Mouse (Mus musculus) frontal cortex, postnatal 14 days (tissue): ENCODE data around the gene Arhgap22.
A peak's percentile ranks its signal among the peaks of the same experiment; 100 is the strongest.

Source experiments
- DNase-seq, 2 experiments: peaks; one replicate each; pipeline ENCODE4 v3.0.0; 2022; ENCODE audit warnings: low spot score in 2 of 2

Arhgap22 gene

DNA sequence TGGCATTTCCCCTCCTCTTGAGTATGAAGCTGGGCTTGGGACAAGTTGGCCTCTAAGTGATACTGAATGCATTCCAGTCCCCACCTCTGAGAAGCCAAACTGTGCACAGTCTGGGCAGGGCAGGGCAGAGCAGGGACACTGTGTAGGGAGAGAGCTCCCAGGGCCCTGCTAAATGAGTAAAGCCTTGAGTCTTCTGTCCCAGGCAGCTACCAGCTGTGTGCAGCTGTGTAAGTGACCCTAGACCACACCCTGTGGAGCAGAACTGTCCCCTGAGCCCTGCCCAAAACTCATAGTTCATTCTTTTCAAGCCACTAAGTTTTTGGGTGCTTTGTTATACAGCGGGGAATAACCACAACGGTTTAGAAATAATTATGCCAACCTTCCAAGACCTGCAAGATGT lies 67.1 kb downstream of the Arhgap22 start:
- no peak for DNase-seq

DNA sequence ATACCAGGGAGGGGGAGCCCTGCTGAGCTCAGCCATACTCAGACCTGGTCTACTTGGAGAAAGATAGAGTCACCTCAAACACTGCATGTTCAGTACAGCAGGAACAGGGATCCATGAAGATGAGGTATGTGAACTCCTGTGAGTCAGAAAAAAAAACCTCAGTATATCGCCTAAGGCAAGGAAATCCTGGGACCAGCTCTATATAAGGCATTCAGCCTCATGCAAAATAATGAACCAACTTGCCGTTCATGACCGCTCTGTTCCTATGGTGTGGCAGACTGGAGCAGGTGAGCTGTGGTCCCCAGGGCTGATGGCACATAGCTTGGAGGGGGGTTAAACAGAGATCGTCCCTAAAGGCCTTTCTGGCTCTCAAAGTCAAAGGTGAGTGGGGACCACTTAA lies 68.6 kb downstream of the Arhgap22 start:
- DNase-seq = no peak

DNA sequence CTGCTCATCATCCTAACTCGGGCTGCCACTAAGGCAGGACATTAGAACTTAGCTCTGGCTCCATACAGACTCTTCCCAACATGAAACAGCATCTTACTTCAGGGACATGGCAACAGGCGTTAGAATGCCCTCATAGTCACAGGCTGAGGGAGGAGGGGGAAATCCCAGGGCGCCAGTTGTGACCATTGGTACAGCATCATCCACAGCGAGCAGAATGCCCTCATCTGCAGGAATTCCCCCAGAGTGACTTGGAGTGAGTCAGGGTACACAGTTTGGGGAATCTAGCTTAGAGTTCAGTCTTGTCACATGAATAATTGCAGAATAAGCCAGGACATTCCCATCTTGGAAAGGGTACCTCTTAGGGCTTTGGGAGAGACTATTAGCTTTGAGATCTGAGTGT lies 74.1 kb downstream of the Arhgap22 start:
- DNase-seq = no peak

DNA sequence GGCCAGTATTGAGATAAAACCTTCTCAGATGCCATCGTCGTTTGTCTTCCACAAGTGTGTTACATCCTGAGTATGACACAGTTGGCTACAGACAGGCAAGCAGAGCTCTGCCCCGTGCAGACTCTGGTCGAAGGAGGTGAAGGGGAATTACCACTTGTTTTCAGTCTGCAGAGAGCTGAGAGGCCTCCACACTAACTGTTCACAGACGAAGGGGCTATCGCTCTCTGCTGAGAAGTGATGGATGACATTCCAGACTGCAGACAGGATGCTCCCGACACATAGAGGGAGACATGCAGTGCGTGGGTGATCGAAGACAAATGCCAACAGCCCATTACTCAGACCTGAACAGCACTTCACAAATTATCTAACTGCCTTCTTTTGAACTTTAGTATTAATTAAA lies 76.2 kb downstream of the Arhgap22 start:
- DNase-seq = no peak

GRCm38 (mm10) chr14:33294488-33294887 lies 80.7 kb downstream of the Arhgap22 start:
- no peak for DNase-seq

- peak; percentile 55 to 64 for DNase-seq
Measured at GRCm38 (mm10) chr14:33296698-33297341, 83.0 kb downstream of the Arhgap22 start.

DNA sequence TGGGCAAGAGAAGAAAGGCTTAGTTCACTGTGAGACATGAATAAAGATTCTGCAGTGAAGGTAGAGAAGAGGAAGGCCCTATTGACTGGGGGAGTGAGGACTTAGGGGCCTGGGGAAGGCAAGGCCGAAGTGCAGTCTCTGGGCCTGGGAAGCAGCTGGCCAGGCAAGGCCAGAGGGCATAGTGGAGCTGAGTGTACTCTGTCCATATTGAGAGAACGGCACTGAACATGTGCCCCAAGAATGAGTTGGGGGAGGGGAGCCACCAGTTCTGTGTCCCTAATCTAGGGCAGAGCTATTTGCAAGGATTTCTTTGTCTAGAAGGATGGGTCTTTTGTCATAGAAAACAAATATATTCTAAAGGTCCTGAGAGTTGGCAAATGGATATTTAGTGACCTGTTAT lies 86.8 kb downstream of the Arhgap22 start:
- DNase-seq = no peak

- DNase-seq = peak in 1 of 2 experiments; percentile 87
Measured at GRCm38 (mm10) chr14:33303348-33303819, 89.6 kb downstream of the Arhgap22 start.

DNA sequence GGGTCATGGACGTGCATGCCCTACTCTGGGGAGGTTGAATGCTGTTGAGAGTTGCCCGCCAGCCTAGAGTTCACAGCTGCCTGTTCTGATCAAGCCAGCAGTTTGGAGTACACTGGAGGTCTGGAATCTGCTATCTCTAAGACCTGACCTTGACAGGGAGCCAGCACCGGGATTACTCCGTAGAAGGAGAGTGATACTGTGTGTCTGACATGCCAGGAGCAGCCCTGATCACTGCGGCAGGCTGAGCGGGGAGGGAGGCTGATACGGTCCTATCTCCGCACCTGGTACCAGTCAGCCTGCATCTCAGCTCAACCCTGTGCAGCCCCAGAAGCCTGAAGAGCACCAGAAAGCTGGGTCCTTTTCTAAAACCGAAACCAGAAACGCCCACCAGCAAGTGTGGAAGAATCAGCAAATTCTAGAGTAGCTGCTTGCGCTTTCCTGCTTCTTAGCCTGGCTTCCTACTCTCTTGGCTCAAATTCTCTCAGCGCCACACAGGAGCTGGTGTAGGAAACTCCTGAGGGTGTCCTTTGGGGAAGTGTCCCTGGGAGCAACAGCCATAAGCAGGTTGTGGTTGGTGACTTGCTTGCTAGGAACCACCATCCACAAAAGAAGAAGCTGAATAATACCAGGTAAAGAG lies 91.9 kb downstream of the Arhgap22 start:
- DNase-seq = no peak

- DNase-seq = no peak
Measured at GRCm38 (mm10) chr14:33310719-33311118, 96.9 kb downstream of the Arhgap22 start.

- DNase-seq = no peak
Measured at GRCm38 (mm10) chr14:33312309-33312708, 98.5 kb downstream of the Arhgap22 start.

DNA sequence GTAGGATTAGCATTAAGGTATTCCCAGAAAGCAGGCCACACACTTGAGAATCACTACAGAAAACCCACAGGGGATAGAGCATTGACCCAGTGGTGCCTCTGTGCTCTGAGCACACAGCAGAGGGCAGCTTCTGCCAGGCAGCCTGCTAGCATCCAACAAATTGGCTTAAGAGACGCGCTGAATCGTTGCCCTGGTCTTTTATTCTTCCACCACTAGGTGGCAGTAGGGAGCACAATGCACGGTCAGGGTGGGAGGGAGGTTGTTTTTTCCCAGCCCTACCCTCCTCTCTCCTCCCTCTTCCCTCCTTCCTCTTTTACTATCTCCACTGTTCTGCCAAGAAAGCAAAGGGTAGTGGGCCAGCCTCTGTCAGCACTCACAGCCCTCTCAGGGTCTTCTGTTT lies 99.8 kb downstream of the Arhgap22 start:
- DNase-seq = peak; percentile 34 to 61

DNA sequence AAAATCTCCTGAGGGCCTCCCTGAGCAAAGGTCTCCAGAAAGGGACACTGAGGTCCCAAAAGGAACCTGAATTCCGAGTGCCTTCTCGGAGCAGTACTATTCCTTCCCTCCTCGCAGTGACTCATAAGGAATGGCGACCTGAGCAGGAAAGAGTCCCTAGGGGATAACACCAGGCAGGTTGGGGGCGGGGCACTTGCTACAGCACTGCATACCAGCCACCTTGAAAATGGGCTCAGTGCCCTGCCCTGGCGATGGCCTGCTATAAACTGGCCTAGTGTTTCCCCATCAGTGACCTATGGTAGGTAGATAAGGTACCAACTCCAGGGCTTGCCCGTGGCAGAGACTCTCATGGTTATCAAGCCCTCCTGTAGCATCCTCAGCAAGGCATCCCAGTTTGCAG lies 100.3 kb downstream of the Arhgap22 start:
- DNase-seq = no peak

DNA sequence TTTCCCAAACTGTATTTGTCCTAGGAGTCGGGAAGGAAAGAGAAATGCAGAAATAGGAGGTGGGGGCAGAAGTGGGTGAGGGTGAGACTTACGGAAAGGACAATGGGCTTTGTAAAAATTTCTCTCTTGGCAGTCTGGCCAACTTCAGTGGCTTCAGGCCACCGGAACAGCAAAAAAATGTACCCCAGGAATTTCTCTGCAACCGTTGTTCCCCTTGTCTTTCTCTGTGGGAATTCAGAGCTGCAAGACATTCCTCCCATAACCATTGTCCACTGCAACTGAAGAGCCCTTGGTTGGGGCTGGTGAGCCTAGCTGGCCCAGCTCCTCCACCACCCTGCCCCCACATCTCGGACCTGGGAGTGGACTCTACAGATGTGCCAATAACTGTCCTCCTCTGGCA lies 101.3 kb downstream of the Arhgap22 start:
- DNase-seq = no peak

GRCm38 (mm10) chr14:33315771-33316170 lies 101.9 kb downstream of the Arhgap22 start:
- no peak for DNase-seq

DNA sequence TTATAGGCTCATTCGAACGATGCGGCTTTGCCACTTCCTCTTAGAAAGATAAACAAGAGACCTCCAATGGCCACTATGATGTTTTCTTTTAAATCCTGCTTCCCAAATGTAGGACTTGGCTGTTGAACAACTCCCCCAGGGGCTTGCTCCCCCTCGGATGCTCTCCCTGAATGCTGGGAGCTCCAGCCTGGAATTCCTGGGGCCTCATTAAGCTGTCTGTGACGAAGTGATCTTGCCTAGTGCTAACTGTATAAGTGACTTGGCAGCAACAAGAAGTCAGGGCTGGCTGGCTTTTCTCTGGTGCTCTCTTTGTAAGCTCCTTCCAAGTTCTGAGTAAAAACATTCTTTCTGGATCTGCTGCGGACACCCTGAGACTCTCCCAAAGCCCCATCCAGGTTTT lies 104.1 kb downstream of the Arhgap22 start:
- no peak for DNase-seq

DNA sequence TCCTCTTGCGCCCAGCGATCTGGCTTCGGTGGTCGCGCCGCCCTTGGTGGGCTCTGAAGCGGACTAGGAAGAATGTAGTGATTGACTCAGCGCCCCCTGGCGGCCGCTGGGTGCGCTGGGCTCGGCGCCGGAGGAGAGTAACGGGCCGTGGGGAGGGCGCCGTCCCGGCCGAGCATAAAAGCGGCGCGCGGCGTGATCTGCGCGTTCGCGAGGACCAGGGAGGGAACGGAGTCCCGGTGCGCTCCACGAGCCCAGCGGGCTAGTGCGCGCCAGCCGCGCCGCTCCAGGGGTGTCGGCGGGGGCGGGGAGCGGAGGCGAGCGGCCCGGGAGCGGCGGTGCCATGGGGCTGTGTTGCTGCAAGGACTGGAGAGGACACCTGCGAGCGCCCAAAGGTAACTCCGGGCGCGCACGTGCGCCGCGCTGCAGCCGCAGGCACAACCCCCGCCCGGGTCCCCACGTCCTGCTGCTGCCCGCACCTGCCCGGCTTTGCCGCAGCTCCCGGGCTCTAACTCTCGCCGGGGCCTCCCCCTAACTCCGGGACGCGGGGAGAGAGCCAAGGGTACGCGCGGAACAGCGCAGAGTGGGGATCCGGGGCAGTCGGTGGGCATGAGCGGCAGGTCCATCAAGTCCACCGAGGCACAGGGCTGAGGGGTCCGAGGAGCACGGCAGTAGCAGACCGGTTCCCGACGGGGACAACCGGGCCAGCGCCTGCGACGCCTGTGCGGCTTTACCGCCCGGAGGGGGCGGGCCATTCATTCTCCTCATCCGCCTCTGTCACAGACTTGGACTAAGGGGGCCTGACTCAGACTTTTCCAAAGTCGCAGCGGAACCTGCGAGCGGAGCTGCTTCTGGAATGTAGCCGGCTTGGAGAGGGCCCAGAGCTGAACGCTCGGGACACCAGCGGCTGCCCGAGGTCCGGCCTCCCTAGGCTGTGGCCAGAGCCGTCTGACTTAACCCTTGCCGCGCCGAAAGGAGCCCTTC lies 106.0 kb downstream of the Arhgap22 start:
- peak; percentile 38 to 53 for DNase-seq

GRCm38 (mm10) chr14:33320856-33321255 lies 107.0 kb downstream of the Arhgap22 start:
- DNase-seq = no peak

DNA sequence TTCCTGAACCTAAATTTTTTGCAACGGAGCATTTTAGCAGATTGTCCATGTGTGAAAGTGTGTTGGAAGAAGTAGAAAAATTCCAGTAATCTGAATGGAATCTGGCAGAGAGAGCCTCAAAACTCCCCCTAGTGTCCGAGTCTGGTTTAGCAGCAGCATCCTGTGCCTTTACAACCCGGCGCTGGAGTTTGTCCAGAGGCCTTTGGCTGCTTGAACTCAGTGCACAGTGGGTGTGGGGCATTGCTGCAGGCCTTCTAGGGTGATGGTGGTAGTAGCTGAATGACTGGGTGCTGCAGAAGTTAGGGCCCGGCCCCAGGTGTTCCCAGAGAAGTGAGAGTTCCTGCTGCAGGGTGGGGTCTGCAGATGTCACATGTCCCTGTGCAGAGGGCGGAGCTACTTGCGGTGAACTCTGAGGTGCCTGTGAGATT lies 108.8 kb downstream of the Arhgap22 start:
- DNase-seq = peak in 1 of 2 experiments; percentile 64

DNA sequence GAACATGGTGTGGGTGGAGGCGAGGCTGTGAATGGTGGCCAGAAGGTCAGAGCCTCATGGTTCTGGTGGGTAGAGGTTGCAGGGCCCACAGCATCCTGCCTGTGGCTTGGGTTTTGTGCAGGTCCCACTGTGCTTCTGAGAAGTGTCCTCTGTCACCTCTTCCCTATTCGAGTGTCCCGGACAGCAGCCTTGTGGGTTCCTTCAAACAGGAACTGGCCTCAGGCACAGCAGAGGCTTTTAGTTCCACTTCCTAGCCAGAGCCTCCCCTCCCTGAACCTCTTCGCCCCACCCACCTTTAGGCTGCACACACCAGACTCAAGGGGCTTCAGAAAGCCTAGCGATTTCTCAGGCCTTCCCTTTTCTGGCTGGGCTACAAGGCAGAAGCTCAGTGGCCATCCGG lies 110.7 kb downstream of the Arhgap22 start:
- no peak for DNase-seq

GRCm38 (mm10) chr14:33328369-33328768 lies 114.5 kb downstream of the Arhgap22 start:
- no peak for DNase-seq

GRCm38 (mm10) chr14:33329297-33329805 lies 115.5 kb downstream of the Arhgap22 start:
- DNase-seq = no peak
